ENCODE assay signal across 15 mouse cellular contexts in genomic region chr10:4092990-4093389, GRCm38 (mm10).
"Had no signal": no experiment of that assay in that cellular context is flagged by ENCODE, and none has a peak within 500 bp of the region (broad histone marks: within the 10 kb centered on the region; RNA-seq: fewer than 3 reads in every experiment).

No protein-coding gene starts in this region.

- H3K4me1 ChIP-seq: stomach, embryonic 15.5 days had no signal

- DNase-seq: retina, postnatal 1 day; right cerebral cortex, adult 18-20 months; right cerebral cortex, postnatal 14 days; right cerebral cortex, postnatal 25 days; right cerebral cortex, postnatal 4 days; spleen, adult 18-20 months; thymus, adult 18-20 months; thymus, adult 2 months; thymus, postnatal 14 days; thymus, postnatal 25 days; thymus, postnatal 36 days; thymus, postnatal 4 days had no signal

- H3K27me3 ChIP-seq: neural tube, embryonic 15.5 days; stomach, embryonic 15.5 days had no signal

- H3K4me3 ChIP-seq: neural tube, embryonic 15.5 days; stomach, embryonic 15.5 days had no signal

- H3K9ac ChIP-seq: neural tube, embryonic 15.5 days; stomach, embryonic 15.5 days had no signal

- H3K36me3 ChIP-seq: neural tube, embryonic 15.5 days had no signal

- H3K4me2 ChIP-seq: neural tube, embryonic 15.5 days; stomach, embryonic 15.5 days had no signal

- H3K9me3 ChIP-seq: neural tube, embryonic 15.5 days; stomach, embryonic 15.5 days had no signal

- H3K27ac ChIP-seq: neural tube, embryonic 15.5 days; stomach, embryonic 15.5 days; stomach, postnatal 0 days had no signal
